Mouse (Mus musculus) ES-E14 (cell line): ENCODE results near the gene Ghdc. TPM values are rescaled to one million over a fixed set of nuclear protein-coding genes. Genes with fewer than 3 reads are reported as not detected.
A peak's percentile ranks its signal among the peaks of the same experiment; 100 is the strongest.

Experiments used
- DNase-seq: peaks from one replicate; pipeline ENCODE4 v3.0.0-alpha.2; 2013; ENCODE audit warnings: low read depth, low spot score
- H3K27ac ChIP-seq: 2 replicates; pipeline ENCODE4 v1.5.1; 2012; ENCODE audit warnings: low read depth, mild to moderate bottlenecking, low read length, moderate library complexity, mixed read lengths; ENCODE audit not compliant: poor library complexity, insufficient read depth, severe bottlenecking
- H3K36me3 ChIP-seq: 2 replicates; pipeline ENCODE4 v1.6.1; 2012; ENCODE audit warnings: mild to moderate bottlenecking, low read length, moderate library complexity, mixed read lengths; ENCODE audit not compliant: control insufficient read depth, poor library complexity, insufficient read depth, severe bottlenecking
- H3K4me1 ChIP-seq, 2 experiments: fragments of 150-350 bp in 1 of 2; sonication (generic) in 1 of 2; 2 replicates each; pipeline ENCODE4 v1.6.1; 2012; ENCODE audit warnings: low read length in 2 of 2, mild to moderate bottlenecking in 1 of 2, mixed read lengths in 1 of 2; ENCODE audit not compliant: control insufficient read depth in 2 of 2, insufficient read depth in 2 of 2, poor library complexity in 1 of 2
- H3K4me3 ChIP-seq, 2 experiments: fragments of 150-350 bp in 1 of 2; sonication (generic) in 1 of 2; 2 replicates each; pipeline ENCODE4 v1.5.1; 2012; ENCODE audit warnings: low read length in 2 of 2, low read depth in 1 of 2, mild to moderate bottlenecking in 1 of 2, mixed read lengths in 1 of 2; ENCODE audit not compliant: insufficient read depth in 1 of 2, poor library complexity in 1 of 2, severe bottlenecking in 1 of 2
- H3K9ac ChIP-seq: 2 replicates; pipeline ENCODE4 v1.6.1; 2012; ENCODE audit warnings: low read depth, mild to moderate bottlenecking, low read length, mixed read lengths; ENCODE audit not compliant: poor library complexity, insufficient read depth, severe bottlenecking
- H3K9me3 ChIP-seq: fragments of 150-350 bp; sonication (generic); 2 replicates; pipeline ENCODE4 v1.6.1; 2012; ENCODE audit warnings: low read depth, mild to moderate bottlenecking, low read length; ENCODE audit not compliant: control insufficient read depth, insufficient read depth
- CHD2 ChIP-seq: IDR thresholded peaks from 2 replicates; pipeline ENCODE4 v1.6.1; 2014; ENCODE audit warnings: mild to moderate bottlenecking, low read depth, low read length, inconsistent platforms
- HCFC1 ChIP-seq: IDR thresholded peaks from 2 replicates; pipeline ENCODE4 v1.6.1; 2012; ENCODE audit warnings: low read length, inconsistent platforms, borderline replicate concordance; ENCODE audit not compliant: insufficient read depth
- MAFK ChIP-seq: IDR thresholded peaks from 2 replicates; pipeline ENCODE4 v1.6.1; 2014; ENCODE audit warnings: mild to moderate bottlenecking, low read depth, low read length, inconsistent platforms; ENCODE audit not compliant: insufficient read depth
- ZC3H11A ChIP-seq: IDR thresholded peaks from 2 replicates; pipeline ENCODE4 v1.6.1; 2012; ENCODE audit warnings: low read depth, mild to moderate bottlenecking, inconsistent platforms, low read length, borderline replicate concordance
- ZNF384 ChIP-seq: IDR thresholded peaks from 2 replicates; pipeline ENCODE4 v1.6.1; 2012; ENCODE audit warnings: low read depth, low read length, inconsistent platforms
- in situ Hi-C, 2 experiments: fragments of 600-800 bp; cut with MboI; formaldehyde crosslinking; loops; one replicate each; pipeline ENCODE4 v1.15.1; 2025; ENCODE audit warnings: low sequenced_read_pairs in 2 of 2, inconsistent platforms in 1 of 2; ENCODE audit not compliant: unreplicated experiment in 2 of 2
- total RNA-seq: library from RNA; depleted of rRNA; stranded (reverse); fragments of 300-350 nt; gene quantifications from 2 replicates; pipeline ENCODE4 v1.2.3, GENCODE M21; 2012

Ghdc gene
- total RNA-seq, 1 experiment, result 16.5 TPM

DNA sequence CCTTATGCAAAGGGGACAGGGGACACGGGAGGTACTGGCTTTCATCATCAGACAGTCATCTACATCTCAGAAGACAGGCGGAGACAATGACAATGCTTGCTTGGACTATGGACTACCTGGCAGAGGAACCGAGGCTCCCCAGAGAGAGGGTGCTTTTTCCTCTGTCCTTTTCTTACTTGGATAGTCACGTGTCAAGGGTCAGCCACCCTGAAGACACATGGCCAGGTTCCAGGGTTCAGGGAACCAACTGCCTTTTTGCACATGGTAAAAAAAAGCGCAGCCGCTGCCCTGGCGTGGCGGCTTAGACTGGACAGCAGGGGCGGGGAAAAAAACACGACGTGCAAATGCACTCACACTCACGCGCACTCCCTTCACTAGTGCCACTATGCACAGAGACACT is 11.8 kb upstream of the Ghdc start:
- Histone ChIP-seq H3K27ac (no peak overlapping the region), H3K9ac (no peak overlapping the region; the same call in 1 of the 2 replicates), H3K36me3 (no peaks in the 10 kb centered on the region), H3K4me3 (peak overlapping the region; percentile 32 to 57), H3K4me1 (peaks cover 4 to 19% of the 10 kb centered on the region in 2 experiments; a peak in 3 of 4 replicates), H3K9me3 (no peaks in the 10 kb centered on the region)
- in situ Hi-C loops, result no loop called here
- DNase-seq, result no peak
- TF ChIP-seq ZNF384 (no peak), HCFC1 (no peak), MAFK (no peak), CHD2 (no peak), ZC3H11A (no peak)

DNA sequence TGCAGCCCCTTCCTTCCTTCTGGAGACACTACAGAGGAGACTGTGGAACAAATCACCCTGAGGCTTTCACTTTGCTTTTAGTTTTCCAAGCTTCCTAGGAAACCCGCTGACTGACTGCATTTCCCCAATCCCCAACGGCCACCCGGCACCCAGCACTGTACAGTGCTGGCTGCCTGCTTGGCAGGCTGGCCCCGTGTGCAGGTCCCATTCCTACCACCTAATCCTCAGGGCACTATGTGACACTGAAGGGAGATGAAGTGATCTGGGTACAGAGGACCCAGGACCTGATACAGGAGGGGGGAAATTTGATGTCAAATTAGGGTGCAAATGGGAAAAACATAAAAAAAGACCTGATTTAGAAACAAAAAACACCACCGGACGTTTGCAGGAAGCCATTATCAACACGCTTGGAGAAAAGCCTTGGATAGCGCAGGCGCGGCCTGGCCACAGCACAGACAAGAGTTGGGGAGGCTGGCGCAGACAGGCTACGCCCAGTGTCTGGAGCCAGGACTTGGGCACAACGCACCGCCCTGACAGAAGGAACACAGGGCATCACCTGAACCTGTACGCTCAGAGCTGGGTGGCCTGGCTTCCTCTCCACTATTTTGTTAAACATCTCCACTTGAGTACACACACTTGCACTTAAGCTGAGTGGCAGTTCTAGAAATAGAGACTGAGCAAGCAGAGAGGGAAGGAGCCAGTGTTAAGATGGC is 11.2 kb upstream of the Ghdc start:
- peak overlapping the region; percentile 60 for H3K9ac ChIP-seq
- in situ Hi-C loops, result no loop called here
- H3K27ac ChIP-seq, result no peak overlapping the region
- H3K4me1 ChIP-seq, result peaks cover 4 to 19% of the 10 kb centered on the region in 2 experiments; a peak in 3 of 4 replicates
- H3K9me3 ChIP-seq, result no peaks in the 10 kb centered on the region
- DNase-seq, result no peak
- no peaks in the 10 kb centered on the region for H3K36me3 ChIP-seq
- TF ChIP-seq HCFC1, result no peak
- TF ChIP-seq MAFK, result no peak
- no peak for TF ChIP-seq CHD2
- TF ChIP-seq ZNF384, result no peak
- no peak for TF ChIP-seq ZC3H11A
- H3K4me3 ChIP-seq, result peak overlapping the region; percentile 32 to 57

DNA sequence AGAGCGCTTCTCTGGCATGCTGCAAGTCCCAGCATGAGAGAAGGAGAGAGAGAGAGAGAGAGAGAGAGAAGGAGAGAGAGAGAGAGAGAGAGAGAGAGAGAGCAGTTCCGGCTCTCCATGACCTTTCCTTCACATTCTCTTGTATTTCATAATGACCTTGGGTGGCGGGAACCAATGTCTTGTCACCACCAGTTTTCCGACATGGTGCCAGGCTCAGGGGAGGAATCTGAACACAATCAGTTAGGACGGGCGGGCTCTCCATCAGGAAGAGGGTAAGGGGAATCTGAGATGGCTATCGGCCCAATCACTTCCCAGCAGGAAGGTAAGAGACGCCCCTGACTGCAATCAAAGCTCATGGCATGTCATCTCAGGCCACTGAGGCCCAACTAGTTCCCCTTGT is 9.5 kb upstream of the Ghdc start:
- no peaks in the 10 kb centered on the region for H3K9me3 ChIP-seq
- H3K36me3 ChIP-seq, result no peaks in the 10 kb centered on the region
- in situ Hi-C loops, result no loop called here
- H3K27ac ChIP-seq, result no peak overlapping the region
- H3K4me3 ChIP-seq, result no peak overlapping the region
- TF ChIP-seq ZC3H11A, result no peak
- no peak for TF ChIP-seq ZNF384
- no peak for TF ChIP-seq HCFC1
- no peak for DNase-seq
- H3K9ac ChIP-seq, result no peak overlapping the region
- H3K4me1 ChIP-seq, result peaks cover 4 to 19% of the 10 kb centered on the region in 2 experiments; a peak in 3 of 4 replicates

DNA sequence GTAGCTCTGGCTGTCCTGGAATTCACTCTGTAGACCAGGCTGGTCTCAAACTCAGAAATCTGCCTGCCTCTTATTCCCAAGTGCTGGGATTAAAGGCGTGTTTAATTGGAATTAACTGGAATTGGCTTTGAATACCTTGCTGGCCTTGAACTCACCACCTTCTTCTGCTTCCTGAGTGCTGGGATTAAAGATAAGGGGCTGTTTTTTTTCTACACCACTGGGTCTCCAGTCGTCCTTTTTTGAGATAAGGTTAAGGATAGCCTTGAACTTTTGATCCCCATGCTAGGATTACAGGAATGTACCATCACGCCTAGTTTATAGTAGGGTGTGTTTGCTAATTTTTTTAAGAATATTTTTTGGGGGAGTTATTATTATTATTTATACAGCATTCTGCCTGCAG is 7.3 kb upstream of the Ghdc start:
- TF ChIP-seq HCFC1, result no peak
- TF ChIP-seq MAFK, result no peak
- TF ChIP-seq ZNF384, result no peak
- no peak for TF ChIP-seq ZC3H11A
- no peak for TF ChIP-seq CHD2
- no peak overlapping the region for H3K27ac ChIP-seq
- no peaks in the 10 kb centered on the region for H3K36me3 ChIP-seq
- H3K9ac ChIP-seq, result no peak overlapping the region
- no peak for DNase-seq
- no peaks in the 10 kb centered on the region for H3K9me3 ChIP-seq
- in situ Hi-C loops, result no loop called here
- no peak overlapping the region for H3K4me3 ChIP-seq
- peaks cover 4 to 13% of the 10 kb centered on the region in 2 experiments; a peak in 3 of 4 replicates for H3K4me1 ChIP-seq

DNA sequence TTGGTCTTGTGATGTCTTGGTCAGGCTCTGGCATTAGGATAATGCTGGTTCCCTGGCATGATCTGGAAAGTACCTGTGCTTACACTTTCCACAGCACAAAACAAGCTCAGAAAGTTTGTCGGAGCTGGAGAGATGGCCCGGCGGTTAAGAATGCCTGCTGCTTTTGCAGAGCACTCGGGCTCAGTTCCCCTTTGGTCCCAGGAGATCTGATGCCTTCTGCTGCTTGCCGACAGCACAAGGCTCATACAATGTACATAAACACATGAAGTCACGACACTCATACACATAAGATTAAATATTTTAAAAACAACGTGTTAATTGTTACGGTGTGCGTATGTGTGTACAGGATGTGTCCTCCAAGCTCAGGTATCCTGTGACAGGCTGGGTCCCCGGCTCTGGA is 5.2 kb upstream of the Ghdc start:
- TF ChIP-seq CHD2 (no peak), ZC3H11A (no peak), ZNF384 (no peak)
- Histone ChIP-seq H3K9me3 (no peaks in the 10 kb centered on the region), H3K36me3 (no peaks in the 10 kb centered on the region), H3K4me3 (no peak overlapping the region), H3K27ac (no peak overlapping the region), H3K9ac (no peak overlapping the region), H3K4me1 (no peaks in the 10 kb centered on the region; a peak in 1 of 4 replicates)
- in situ Hi-C loops, result no loop called here
- no peak for DNase-seq
